Mouse (Mus musculus): Measurements from ENCODE around the gene Tmed10.

The Tmed10 gene

GRCm38 (mm10) chr12:85305247-85305892 is 69.3 kb downstream of the Tmed10 start:
- DNase-seq, result peak; percentile 89 to 92

GRCm38 (mm10) chr12:85304725-85305124 is 69.9 kb downstream of the Tmed10 start:
- DNase-seq, result no peak

GRCm38 (mm10) chr12:85303256-85303655 is 71.4 kb downstream of the Tmed10 start:
- no peak for DNase-seq

- no peak for DNase-seq
These were observed 75.8 kb downstream of the Tmed10 start for GRCm38 (mm10) chr12:85298835-85299180.

- DNase-seq, result no peak
These were observed 76.4 kb downstream of the Tmed10 start for GRCm38 (mm10) chr12:85298127-85298834.

- no peak for DNase-seq
These were observed 77.2 kb downstream of the Tmed10 start for GRCm38 (mm10) chr12:85297345-85297997.

GRCm38 (mm10) chr12:85296915-85297314 is 77.7 kb downstream of the Tmed10 start:
- DNase-seq, result no peak

GRCm38 (mm10) chr12:85295506-85295905 is 79.1 kb downstream of the Tmed10 start:
- no peak for DNase-seq

GRCm38 (mm10) chr12:85292906-85293305 is 81.7 kb downstream of the Tmed10 start:
- DNase-seq, result no peak

- no peak for DNase-seq
These were observed 82.4 kb downstream of the Tmed10 start for GRCm38 (mm10) chr12:85292288-85292687.

GRCm38 (mm10) chr12:85291541-85291940 is 83.1 kb downstream of the Tmed10 start:
- DNase-seq, result no peak

GRCm38 (mm10) chr12:85290633-85291032 is 84.0 kb downstream of the Tmed10 start:
- no peak for DNase-seq

Measured in cerebellum, postnatal 10 days (tissue).